Mouse (Mus musculus) ES-E14 (cell line): ENCODE data around the gene Dclre1b.

Experiments
- CHD2 ChIP-seq: IDR thresholded peaks from 2 replicates; pipeline ENCODE4 v1.6.1; 2014; ENCODE audit warnings: mild to moderate bottlenecking, low read depth, low read length, inconsistent platforms
- HCFC1 ChIP-seq: IDR thresholded peaks from 2 replicates; pipeline ENCODE4 v1.6.1; 2012; ENCODE audit warnings: low read length, inconsistent platforms, borderline replicate concordance; ENCODE audit not compliant: insufficient read depth
- MAFK ChIP-seq: IDR thresholded peaks from 2 replicates; pipeline ENCODE4 v1.6.1; 2014; ENCODE audit warnings: mild to moderate bottlenecking, low read depth, low read length, inconsistent platforms; ENCODE audit not compliant: insufficient read depth
- ZC3H11A ChIP-seq: IDR thresholded peaks from 2 replicates; pipeline ENCODE4 v1.6.1; 2012; ENCODE audit warnings: low read depth, mild to moderate bottlenecking, inconsistent platforms, low read length, borderline replicate concordance
- ZNF384 ChIP-seq: IDR thresholded peaks from 2 replicates; pipeline ENCODE4 v1.6.1; 2012; ENCODE audit warnings: low read depth, low read length, inconsistent platforms

- TF ChIP-seq CHD2 (no peak), HCFC1 (no peak), MAFK (no peak), ZNF384 (no peak), ZC3H11A (no peak)
Measured at GRCm38 (mm10) chr3:103852565-103853299, 43.5 kb upstream of the Dclre1b start.
